Mouse (Mus musculus) embryo, embryonic 10 days (tissue): ENCODE measurements around the gene Galnt6.

Experiments
- DNase-seq: peaks from one replicate; pipeline ENCODE4 v3.0.0-alpha.2; 2015; ENCODE audit warnings: low spot score

Gene Galnt6

GRCm38 (mm10) chr15:100660306-100660705 is 68.9 kb downstream of the Galnt6 start:
- no peak for DNase-seq

DNA sequence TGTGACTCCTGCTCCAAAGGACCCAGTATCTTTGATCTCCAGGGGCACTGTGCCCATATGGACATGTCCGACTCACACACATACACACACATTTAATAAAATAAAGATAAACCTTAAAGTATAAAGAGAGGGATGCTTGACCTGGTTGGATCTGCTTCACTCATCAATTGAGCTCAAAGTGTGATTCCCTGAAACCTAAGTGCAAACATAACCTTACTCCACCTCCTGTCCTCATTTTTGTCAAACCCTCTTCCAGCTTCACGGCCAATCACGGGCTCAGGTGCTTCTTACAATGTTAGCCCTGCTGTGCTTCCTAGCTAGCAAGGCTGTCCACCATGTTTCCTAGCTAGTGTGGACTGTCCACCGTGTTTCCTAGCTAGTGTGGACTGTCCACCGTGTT is 74.0 kb downstream of the Galnt6 start:
- no peak for DNase-seq

DNA sequence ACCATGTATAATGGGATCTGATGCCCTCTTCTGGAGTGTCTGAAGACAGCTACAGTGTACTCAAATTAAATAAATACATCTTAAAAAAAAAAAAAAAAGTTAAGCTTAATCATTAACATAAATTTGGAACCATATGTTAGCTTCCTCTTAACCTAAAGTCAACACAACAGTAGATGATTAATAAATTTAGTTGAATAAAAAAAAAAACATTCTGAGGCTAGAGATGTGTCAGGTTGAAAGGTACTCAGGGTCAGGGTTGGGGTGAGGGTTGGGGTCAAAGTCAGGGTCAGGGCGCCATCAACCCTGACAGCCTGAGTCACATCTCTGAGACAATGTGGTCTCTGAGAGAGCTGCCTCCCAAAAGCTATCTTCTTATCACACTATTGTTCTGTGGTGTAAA is 74.9 kb downstream of the Galnt6 start:
- no peak for DNase-seq

DNA sequence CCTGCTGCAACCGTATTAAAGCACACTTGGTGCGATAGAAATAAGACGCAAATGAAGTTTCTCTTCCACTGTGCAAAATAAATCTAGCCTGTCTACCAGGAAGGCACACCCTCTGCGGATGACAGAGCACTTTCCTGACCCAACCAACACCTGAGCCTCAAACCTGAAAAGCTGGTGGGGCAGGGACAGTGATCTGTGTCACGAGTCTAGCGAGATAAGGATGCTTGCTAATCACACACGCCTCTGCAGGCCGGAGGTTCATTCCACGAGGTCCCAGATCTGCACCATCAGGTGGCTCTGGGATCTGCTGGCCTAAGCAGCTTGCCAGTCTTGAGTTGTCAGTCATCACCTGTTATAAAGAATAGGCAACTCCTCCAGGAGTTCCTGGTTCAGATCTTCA is 77.6 kb downstream of the Galnt6 start:
- no peak for DNase-seq

DNA sequence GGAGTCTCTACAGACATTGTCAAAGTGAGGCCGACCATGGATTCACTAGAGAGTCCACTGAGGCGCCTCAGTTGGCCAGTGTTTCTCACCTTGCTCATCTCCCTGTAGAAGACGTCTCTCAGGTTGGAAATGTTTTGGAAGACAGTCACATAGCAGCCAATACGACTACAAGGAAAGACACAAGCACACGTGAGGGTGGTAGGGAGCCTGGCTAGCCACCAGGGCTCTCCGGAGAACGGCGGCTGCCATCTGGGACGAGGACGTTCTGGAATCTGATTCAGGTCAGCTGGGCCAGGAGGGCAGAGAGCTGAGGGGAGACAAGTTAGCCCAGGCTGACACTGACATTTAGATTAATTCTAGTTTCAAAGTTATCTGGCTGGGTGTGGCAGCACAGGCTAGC is 79.1 kb downstream of the Galnt6 start:
- DNase-seq: no peak

DNA sequence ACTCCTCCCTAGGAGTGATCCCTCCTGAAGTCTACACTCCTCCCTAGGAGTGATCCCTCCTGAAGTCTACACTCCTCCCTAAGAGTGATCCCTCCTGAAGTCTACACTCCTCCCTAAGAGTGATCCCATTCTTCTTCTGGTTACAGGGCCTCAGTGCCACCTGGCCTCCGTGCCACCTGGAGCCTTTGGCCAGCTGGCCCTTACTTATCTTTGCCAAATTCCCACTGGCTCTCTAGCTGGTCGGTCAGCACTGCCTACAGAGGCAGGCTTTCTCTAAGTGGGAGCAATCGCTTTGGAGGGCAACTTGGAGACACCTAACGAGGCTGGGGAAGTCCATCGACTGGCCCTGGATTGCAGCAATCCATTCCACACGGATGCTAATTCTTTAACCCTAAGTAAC is 83.0 kb downstream of the Galnt6 start:
- DNase-seq: no peak

DNA sequence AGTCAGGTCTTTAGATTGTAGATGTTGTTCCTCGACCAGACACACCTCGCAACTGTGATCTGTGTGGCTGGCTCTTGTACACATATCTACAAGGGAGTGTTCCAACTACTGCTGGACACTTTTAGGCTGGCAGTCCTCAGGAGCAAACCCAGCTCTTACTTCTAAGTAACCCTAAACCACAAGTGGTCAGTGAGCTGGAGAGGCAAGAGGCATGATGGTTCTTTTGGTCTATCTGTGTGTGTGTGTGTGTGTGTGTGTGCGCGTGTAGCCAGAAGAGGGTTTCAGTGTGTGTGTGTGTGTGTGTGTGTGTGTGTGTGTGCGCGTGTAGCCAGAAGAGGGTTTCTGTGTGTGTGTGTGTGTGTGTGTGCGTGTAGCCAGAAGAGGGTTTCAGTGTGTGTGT is 86.7 kb downstream of the Galnt6 start:
- no peak for DNase-seq
